Mouse (Mus musculus) layer of hippocampus, adult 9-10 months (tissue): ENCODE measurements around the gene Babam2.
A peak's percentile ranks its signal among the peaks of the same experiment; 100 is the strongest.

Experiments used
- DNase-seq: peaks from one replicate; pipeline ENCODE4 v3.0.0; 2022; ENCODE audit warnings: low spot score

Gene Babam2

GRCm38 (mm10) chr5:31997189-31997954, 299.9 kb downstream of the Babam2 start:
- DNase-seq = no peak

GRCm38 (mm10) chr5:31998806-31999205, 301.3 kb downstream of the Babam2 start:
- DNase-seq = no peak

- no peak for DNase-seq
Observed at GRCm38 (mm10) chr5:32000076-32000475, 302.6 kb downstream of the Babam2 start.

GRCm38 (mm10) chr5:32001266-32001665, 303.8 kb downstream of the Babam2 start:
- no peak for DNase-seq

GRCm38 (mm10) chr5:32001771-32002170, 304.3 kb downstream of the Babam2 start:
- no peak for DNase-seq

GRCm38 (mm10) chr5:32008401-32008800, 310.9 kb downstream of the Babam2 start:
- DNase-seq = no peak

GRCm38 (mm10) chr5:32010056-32010455, 312.6 kb downstream of the Babam2 start:
- no peak for DNase-seq

GRCm38 (mm10) chr5:32013053-32013452, 315.6 kb downstream of the Babam2 start:
- no peak for DNase-seq

GRCm38 (mm10) chr5:32014786-32015185, 317.3 kb downstream of the Babam2 start:
- DNase-seq = no peak

- DNase-seq = no peak
Observed at GRCm38 (mm10) chr5:32015949-32016478, 318.5 kb downstream of the Babam2 start.

GRCm38 (mm10) chr5:32017686-32018085, 320.2 kb downstream of the Babam2 start:
- no peak for DNase-seq

GRCm38 (mm10) chr5:32018276-32018675, 320.8 kb downstream of the Babam2 start:
- no peak for DNase-seq

GRCm38 (mm10) chr5:32029834-32030433, 332.4 kb downstream of the Babam2 start:
- DNase-seq = no peak

GRCm38 (mm10) chr5:32033185-32033584, 335.7 kb downstream of the Babam2 start:
- no peak for DNase-seq

- DNase-seq = no peak
Observed at GRCm38 (mm10) chr5:32033621-32034020, 336.1 kb downstream of the Babam2 start.

GRCm38 (mm10) chr5:32034475-32035054, 337.1 kb downstream of the Babam2 start:
- DNase-seq = no peak

GRCm38 (mm10) chr5:32035721-32036320, 338.3 kb downstream of the Babam2 start:
- peak; percentile 16 for DNase-seq

- no peak for DNase-seq
Observed at GRCm38 (mm10) chr5:32036896-32037295, 339.4 kb downstream of the Babam2 start.

- DNase-seq = no peak
Observed at GRCm38 (mm10) chr5:32037546-32037945, 340.1 kb downstream of the Babam2 start.

- no peak for DNase-seq
Observed at GRCm38 (mm10) chr5:32038994-32039393, 341.5 kb downstream of the Babam2 start.

- DNase-seq = no peak
Observed at GRCm38 (mm10) chr5:32039511-32039910, 342.0 kb downstream of the Babam2 start.

- no peak for DNase-seq
Observed at GRCm38 (mm10) chr5:32043153-32043552, 345.7 kb downstream of the Babam2 start.

- DNase-seq = no peak
Observed at GRCm38 (mm10) chr5:32043996-32044395, 346.5 kb downstream of the Babam2 start.
